Mouse (Mus musculus): ENCODE measurements around the gene Pwwp2a. TPM values are rescaled to one million over a fixed set of nuclear protein-coding genes. Genes with fewer than 3 reads are reported as not detected.

Gene Pwwp2a
- polyA plus RNA-seq, 1 experiment from 2014 or later = 25.2 TPM

- Histone ChIP-seq H3K27me3 (replicated peaks) (no peaks in the 10 kb centered on the region), H3K36me3 (peaks cover 42% of the 10 kb centered on the region), H3K4me3 (replicated peaks) (no peak overlapping the region), H3K9ac (replicated peaks) (no peak overlapping the region), H3K27ac (replicated peaks) (no peak overlapping the region), H3K4me2 (no peak overlapping the region), H3K9me3 (replicated peaks) (no peaks in the 10 kb centered on the region), H3K4me1 (no peaks in the 10 kb centered on the region)
- WGBS = 85% methylated on average over 7 of the region's 7 CpGs
- ATAC-seq (ENCODE audit: low FRiP score) = no peak
Measured at GRCm38 (mm10) chr11:43728737-43729301, 47.0 kb downstream of the Pwwp2a start.

GRCm38 (mm10) chr11:43747233-43748226 lies 65.7 kb downstream of the Pwwp2a start, which contains the start of gene Ttc1:
TSS of gene Ttc1 (minus strand) at chr11:43748008.
- Histone ChIP-seq H3K4me1 (peaks cover 18% of the 10 kb centered on the region), H3K27ac (replicated peaks) (peak within 1 kb of the TSS; percentile 76), H3K4me2 (peak within 1 kb of the TSS; percentile 89), H3K27me3 (replicated peaks) (no peaks in the 10 kb centered on the region), H3K36me3 (peaks cover 18% of the 10 kb centered on the region), H3K4me3 (replicated peaks) (peak within 1 kb of the TSS; percentile 87), H3K9me3 (replicated peaks) (no peaks in the 10 kb centered on the region), H3K9ac (replicated peaks) (peak within 1 kb of the TSS; percentile 84)
- 4% methylated on average over 47 of the region's 47 CpGs for WGBS
- ATAC-seq (ENCODE audit: low FRiP score) = peak; percentile 99

GRCm38 (mm10) chr11:43751542-43751941 lies 69.7 kb downstream of the Pwwp2a start:
- H3K27ac ChIP-seq (replicated peaks) = no peak overlapping the region
- H3K27me3 ChIP-seq (replicated peaks) = no peaks in the 10 kb centered on the region; the same call in 1 of the 2 replicates
- H3K4me3 ChIP-seq (replicated peaks) = no peak overlapping the region
- no peaks in the 10 kb centered on the region for H3K9me3 ChIP-seq (replicated peaks)
- ATAC-seq (ENCODE audit: low FRiP score) = no peak
- H3K4me1 ChIP-seq = peaks cover 12% of the 10 kb centered on the region
- WGBS = 73% methylated on average over 2 of the region's 2 CpGs
- no peak overlapping the region for H3K4me2 ChIP-seq
- no peak overlapping the region for H3K9ac ChIP-seq (replicated peaks)
- H3K36me3 ChIP-seq = no peaks in the 10 kb centered on the region

- ATAC-seq (ENCODE audit: low FRiP score) = no peak
- WGBS = 86% methylated on average over 1 of the region's 1 CpGs
- Histone ChIP-seq H3K4me2 (no peak overlapping the region), H3K27ac (replicated peaks) (no peak overlapping the region), H3K4me1 (no peaks in the 10 kb centered on the region), H3K36me3 (no peaks in the 10 kb centered on the region), H3K9ac (replicated peaks) (no peak overlapping the region), H3K27me3 (replicated peaks) (no peaks in the 10 kb centered on the region; the same call in 1 of the 2 replicates), H3K4me3 (replicated peaks) (no peak overlapping the region), H3K9me3 (replicated peaks) (no peaks in the 10 kb centered on the region)
Measured at GRCm38 (mm10) chr11:43754568-43754967, 72.8 kb downstream of the Pwwp2a start.

- no peak overlapping the region for H3K9ac ChIP-seq (replicated peaks)
- H3K9me3 ChIP-seq (replicated peaks) = no peaks in the 10 kb centered on the region
- H3K4me1 ChIP-seq = no peaks in the 10 kb centered on the region
- no peaks in the 10 kb centered on the region; the same call in 1 of the 2 replicates for H3K27me3 ChIP-seq (replicated peaks)
- WGBS = 75% methylated on average over 5 of the region's 5 CpGs
- H3K4me3 ChIP-seq (replicated peaks) = no peak overlapping the region
- H3K4me2 ChIP-seq = no peak overlapping the region
- H3K36me3 ChIP-seq = no peaks in the 10 kb centered on the region
- ATAC-seq (ENCODE audit: low FRiP score) = no peak
- H3K27ac ChIP-seq (replicated peaks) = no peak overlapping the region
Measured at GRCm38 (mm10) chr11:43755411-43755810, 73.6 kb downstream of the Pwwp2a start.

GRCm38 (mm10) chr11:43758436-43758835 lies 76.6 kb downstream of the Pwwp2a start:
- WGBS = 62% methylated on average over 2 of the region's 2 CpGs
- no peaks in the 10 kb centered on the region for H3K36me3 ChIP-seq
- ATAC-seq (ENCODE audit: low FRiP score) = no peak
- H3K4me2 ChIP-seq = no peak overlapping the region
- H3K4me1 ChIP-seq = no peaks in the 10 kb centered on the region
- H3K27me3 ChIP-seq (replicated peaks) = no peaks in the 10 kb centered on the region; the same call in 1 of the 2 replicates
- no peak overlapping the region for H3K27ac ChIP-seq (replicated peaks)
- no peaks in the 10 kb centered on the region for H3K9me3 ChIP-seq (replicated peaks)
- no peak overlapping the region for H3K4me3 ChIP-seq (replicated peaks)
- H3K9ac ChIP-seq (replicated peaks) = no peak overlapping the region

- Histone ChIP-seq H3K27ac (replicated peaks) (peak overlapping the region; percentile 58; the same call in 1 of the 2 replicates), H3K4me2 (peak overlapping the region; percentile 69), H3K4me3 (replicated peaks) (peak overlapping the region; percentile 52), H3K4me1 (peaks cover 6% of the 10 kb centered on the region), H3K36me3 (no peaks in the 10 kb centered on the region), H3K9ac (replicated peaks) (peak overlapping the region; percentile 47), H3K9me3 (replicated peaks) (no peaks in the 10 kb centered on the region), H3K27me3 (replicated peaks) (no peaks in the 10 kb centered on the region; the same call in 1 of the 2 replicates)
- ATAC-seq (ENCODE audit: low FRiP score) = peak; percentile 97
- WGBS = 7% methylated on average over 37 of the region's 37 CpGs
Measured at GRCm38 (mm10) chr11:43766922-43767648, 85.3 kb downstream of the Pwwp2a start.

GRCm38 (mm10) chr11:43767749-43768148 lies 86.0 kb downstream of the Pwwp2a start:
- no peaks in the 10 kb centered on the region; the same call in 1 of the 2 replicates for H3K27me3 ChIP-seq (replicated peaks)
- no peak overlapping the region for H3K27ac ChIP-seq (replicated peaks)
- H3K9me3 ChIP-seq (replicated peaks) = no peaks in the 10 kb centered on the region
- peak overlapping the region; percentile 52 for H3K4me3 ChIP-seq (replicated peaks)
- H3K36me3 ChIP-seq = no peaks in the 10 kb centered on the region
- WGBS = 59% methylated on average over 11 of the region's 11 CpGs
- H3K9ac ChIP-seq (replicated peaks) = no peak overlapping the region
- H3K4me1 ChIP-seq = peaks cover 6% of the 10 kb centered on the region
- no peak for ATAC-seq (ENCODE audit: low FRiP score)
- peak overlapping the region; percentile 69 for H3K4me2 ChIP-seq

- no peak overlapping the region for H3K9ac ChIP-seq (replicated peaks)
- ATAC-seq (ENCODE audit: low FRiP score) = no peak
- H3K4me3 ChIP-seq (replicated peaks) = no peak overlapping the region
- WGBS = 89% methylated on average over 4 of the region's 4 CpGs
- no peak overlapping the region for H3K4me2 ChIP-seq
- peaks cover 6% of the 10 kb centered on the region for H3K4me1 ChIP-seq
- peaks cover 9% of the 10 kb centered on the region; the same call in 1 of the 2 replicates for H3K27me3 ChIP-seq (replicated peaks)
- H3K27ac ChIP-seq (replicated peaks) = no peak overlapping the region
- H3K9me3 ChIP-seq (replicated peaks) = no peaks in the 10 kb centered on the region
- H3K36me3 ChIP-seq = no peaks in the 10 kb centered on the region
Measured at GRCm38 (mm10) chr11:43770110-43770509, 88.3 kb downstream of the Pwwp2a start.

Measured in neural tube, embryonic 15.5 days (tissue).